Mouse (Mus musculus): ENCODE results near the gene Pias4.

Pias4 gene

DNA sequence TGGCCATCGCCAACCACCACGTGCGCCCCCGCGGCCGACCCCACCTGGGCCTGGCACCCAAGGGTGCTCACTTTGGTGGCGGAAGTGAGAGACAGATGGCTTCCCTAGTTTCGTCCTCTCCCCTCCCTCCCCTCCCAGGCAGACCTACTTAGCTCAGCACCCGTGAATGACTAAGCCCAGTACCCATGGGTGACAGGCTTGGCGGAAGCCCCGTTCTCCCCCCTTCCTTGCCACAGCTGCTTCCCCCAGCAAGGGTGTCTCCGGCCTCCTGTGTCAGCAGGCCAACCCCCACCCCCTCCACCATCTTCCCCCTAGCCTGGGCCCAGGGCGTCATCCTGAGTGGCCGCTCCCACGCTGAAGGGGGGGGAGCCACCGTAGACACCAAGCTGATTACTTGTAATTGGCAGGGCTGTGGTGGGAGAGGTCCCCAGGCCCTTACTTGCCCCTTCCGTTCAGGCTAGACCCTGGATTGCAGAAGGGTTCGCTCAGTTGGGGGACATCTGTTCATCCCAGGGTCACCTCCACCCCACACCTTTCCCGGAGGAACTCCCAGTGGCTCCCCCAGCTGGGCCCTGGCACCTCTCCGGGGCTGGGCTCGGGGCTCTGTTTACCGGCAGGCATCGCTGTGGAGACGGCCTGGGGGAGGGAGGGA is 29.5 kb downstream of the Pias4 start:
- DNase-seq, result peak; percentile 58

DNA sequence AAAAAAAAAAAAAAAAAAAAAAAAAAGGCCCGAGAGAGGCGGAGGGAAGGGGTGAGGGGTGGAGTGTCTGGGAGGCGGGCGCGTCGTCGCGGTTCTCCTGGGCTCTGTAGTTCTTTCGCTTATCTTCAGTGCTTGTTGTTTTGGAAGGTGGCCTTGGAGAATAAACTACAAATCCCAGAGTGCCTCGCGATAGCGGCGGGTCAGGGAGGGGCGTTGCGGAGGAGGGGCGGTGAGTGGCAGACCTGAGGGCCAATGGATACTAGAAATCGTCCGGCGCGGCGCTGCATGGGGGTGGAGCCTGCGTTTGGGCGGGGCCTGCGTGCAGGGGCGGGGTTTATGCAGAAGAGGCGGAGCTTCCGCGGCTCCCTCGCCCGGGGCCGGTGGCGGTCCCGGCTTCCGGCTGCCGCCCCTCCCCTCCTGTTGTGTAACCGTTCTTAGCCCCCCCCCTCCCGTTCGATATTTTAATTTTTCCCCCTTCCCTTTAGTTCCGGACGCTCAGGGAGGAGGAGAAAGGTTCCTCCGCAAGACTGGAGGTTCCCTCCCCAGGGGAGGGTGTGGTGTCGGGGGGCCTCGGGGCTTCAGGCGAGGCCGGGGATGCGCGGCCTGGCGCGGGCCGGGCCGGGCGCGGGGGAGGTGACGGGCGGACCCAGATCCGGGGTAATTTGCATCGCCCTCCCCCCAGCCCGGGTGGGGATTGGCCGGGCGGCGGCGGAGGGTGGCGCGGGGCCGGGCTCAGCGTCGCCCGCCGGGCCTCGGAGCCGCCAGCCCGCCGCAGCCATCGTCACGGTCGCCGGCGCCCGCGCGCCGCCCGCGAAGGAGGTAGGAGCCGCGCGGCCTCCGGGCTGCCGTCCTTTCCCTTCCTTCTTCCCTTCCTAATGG is 30.2 kb downstream of the Pias4 start:
- peak; percentile 97 for DNase-seq

DNA sequence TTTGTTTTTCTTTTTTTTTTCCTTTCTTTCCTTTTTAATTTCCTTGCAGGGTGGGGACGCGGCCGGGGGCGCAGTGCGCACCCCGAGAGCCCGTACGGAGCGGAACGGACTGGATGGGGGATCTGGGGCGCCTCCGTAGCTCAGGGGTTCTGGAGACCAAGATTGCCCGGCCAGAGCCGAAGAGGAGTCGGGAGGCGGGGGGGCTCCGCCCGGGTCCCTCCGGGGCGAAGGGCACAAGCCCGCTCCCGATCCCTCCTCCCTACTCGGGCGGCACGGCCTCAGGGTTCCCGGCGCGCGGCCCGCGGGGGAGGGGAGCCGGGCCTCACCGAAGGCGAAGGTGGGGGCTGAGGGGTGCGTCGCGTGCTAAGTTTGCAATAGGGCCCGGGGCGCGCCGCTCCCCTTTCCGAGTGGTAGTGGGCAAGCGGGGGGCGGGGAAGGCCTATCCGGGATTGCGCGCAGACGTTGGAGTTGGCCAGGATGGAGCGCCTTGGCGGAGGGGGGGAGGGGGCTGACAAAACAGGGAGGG is 31.0 kb downstream of the Pias4 start:
- no peak for DNase-seq

DNA sequence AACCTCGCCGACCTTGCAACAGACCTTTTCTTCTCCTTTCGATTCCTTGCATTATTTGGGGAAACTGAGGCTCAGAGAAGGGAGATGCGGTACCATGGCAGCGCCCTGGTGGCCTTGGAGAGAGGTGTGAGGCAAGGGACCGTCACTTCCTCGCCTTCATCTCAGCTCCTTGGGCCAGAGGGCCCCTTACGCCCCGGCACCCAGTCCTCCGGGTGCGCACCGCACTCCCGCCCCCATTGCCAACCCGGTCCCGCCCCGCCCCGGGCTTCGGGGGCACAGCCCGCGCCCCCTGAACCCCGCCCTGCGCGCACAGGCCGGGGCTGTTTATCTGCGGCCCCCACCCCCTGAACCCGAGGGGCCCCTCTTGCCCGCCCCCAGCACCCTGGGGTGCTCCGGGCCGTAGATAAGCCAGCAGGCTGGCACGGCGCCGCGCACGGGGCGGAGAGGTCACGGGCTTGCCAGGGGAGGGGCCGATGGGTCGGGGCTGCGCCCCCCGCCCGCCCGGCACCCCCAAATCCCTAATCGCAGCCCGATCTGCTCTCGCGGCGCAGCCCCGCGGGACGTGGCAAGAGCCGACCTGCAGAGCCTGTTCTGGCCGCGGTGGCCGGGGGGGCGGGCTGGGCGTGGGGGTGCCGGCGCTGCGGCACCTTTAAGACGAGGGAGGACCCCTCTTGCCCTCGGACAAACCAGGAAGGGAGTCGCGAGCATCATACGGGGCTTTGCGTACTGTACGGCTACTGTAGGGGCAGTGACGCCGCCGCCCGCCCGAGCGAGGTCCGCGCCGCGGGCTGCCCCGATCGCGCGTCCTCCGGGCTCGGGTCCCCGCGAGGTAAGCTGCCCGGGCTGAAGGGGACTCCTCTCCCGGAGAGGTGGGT is 31.7 kb downstream of the Pias4 start:
- peak; percentile 78 for DNase-seq

DNA sequence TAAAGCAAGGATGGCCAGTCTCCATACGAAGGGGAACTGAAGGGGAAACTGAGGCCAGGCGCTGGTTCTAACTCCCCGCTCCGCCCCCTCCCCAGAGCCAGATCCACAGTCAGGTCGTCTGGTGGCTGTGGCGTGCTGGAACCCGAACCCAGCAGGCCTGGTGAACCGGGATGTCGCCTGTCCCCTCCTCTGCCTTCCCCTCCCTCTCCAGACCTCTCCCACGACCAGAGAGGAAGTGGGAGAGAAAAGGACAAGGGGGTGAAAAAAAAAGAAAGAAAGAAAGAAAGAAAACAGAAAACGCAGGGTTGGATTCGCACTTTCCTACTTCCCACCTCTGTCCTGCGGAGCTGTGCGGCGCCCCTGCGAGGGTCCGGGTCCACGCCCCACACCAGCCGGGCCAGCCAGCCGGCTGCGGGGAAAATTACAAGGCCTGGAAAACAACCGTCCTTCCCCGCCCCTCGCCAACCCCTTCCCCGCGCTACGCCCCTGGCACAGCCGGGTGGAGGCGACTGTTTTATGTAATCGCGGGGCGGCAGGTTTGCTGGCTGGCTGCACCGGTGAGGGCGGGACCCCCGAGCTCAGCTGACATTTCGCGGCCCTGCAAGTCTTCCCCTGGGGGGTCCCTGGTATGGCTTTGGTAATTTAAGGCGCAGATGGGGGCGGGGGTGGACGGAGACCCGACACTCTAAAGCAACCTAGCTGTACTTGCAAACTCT is 32.6 kb downstream of the Pias4 start, which contains the start of gene Zbtb7a:
Gene Zbtb7a, plus strand, starts transcription at position 255 of the 716 bp plus-strand sequence.
- DNase-seq, result peak; percentile 61

DNA sequence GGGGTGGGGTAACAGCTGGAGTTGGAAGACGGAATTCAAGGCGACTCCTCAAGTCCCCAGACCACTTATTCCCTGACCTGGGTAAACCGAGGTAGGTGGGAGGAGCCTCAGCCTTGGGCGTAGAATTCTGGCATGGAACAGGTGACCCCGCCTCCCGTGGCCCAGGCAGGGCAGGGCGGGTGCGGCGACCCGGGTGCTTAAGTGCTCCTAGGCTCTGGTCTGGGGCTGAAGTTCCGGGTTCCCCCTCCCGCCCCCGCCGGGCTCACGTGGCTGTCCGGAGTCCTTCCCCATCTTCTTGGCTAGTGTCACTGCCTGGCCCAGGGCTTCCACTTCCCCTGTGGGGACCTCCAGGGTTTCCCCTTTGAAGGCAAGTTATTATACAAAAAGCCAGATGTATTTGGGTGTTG is 33.5 kb downstream of the Pias4 start:
- no peak for DNase-seq

DNA sequence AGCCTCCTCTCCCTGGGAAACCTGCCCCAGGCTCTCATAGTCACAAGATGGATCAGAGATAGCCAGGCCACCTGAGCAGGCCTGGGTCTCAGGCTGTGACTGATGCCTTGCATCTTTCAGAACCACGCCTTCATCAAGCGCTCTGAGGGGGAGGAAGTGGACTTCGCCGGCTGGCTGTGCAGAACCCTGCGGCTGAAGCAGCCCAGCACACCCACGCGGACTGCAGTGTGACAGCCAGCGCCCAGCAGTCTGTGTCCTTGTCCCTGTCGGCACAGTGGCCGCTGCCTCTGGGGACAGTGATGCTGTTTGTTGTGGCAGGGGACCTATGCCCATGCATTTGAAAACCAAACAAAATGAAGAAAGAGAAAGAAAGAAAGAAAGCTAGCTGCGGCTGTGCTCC is 44.2 kb downstream of the Pias4 start:
- no peak for DNase-seq

DNA sequence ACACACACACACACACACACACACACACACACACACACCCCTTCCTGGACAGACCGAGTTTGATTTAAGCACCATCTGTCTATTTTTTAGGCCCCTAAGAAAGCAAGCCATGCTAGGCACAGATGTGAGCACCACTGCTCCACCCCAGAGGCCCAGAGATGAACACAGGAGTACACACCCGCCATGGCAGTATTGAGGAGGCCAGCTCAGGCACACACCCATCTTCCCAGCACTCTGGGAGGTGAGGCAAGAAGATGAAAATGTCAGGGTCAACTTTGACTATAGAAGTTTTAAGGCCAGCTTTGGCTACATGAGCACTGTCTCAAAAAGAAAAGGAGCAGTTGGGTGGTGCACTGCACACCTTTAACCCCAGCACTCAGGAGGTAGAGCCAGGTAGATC is 44.8 kb downstream of the Pias4 start:
- DNase-seq, result no peak

DNA sequence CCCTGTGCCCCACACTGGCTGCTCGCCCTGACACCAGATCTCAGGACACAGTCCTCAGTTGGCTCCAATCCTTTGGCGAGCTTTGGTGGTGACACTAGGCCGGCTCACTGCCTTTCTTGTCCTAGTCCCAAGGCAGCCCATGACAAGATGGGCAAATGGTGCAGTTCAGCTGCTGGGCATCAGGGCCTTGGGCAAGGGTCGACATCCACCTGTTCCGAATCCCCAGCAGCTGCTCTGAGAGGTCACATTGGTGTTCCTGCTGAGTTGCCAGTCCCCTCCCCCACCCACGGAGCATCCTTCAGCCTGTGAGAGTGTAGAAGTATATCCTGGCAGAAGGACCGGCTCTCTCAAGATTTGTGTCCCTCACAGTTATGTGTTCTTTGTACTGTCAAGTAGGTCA is 47.1 kb downstream of the Pias4 start:
- no peak for DNase-seq

DNA sequence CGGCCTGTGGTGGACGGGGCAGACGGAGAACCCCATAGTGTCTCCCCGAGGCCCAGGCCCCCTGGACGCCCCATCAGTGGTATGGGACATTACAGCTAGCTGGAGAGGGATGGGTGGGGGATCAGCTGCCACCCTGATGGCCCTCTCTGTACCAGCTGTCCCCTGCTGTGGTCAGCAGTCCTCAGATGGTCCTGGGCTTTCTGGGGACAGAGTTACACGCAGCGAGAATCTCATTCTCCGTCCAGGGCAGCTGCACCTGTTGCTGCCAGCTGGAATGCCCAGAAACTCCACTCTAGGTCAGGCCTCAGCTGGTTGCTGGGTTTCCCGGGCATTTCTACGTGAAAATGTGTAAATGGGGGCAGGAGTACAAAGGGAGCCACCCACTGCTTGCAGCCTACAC is 48.1 kb downstream of the Pias4 start:
- DNase-seq, result no peak

DNA sequence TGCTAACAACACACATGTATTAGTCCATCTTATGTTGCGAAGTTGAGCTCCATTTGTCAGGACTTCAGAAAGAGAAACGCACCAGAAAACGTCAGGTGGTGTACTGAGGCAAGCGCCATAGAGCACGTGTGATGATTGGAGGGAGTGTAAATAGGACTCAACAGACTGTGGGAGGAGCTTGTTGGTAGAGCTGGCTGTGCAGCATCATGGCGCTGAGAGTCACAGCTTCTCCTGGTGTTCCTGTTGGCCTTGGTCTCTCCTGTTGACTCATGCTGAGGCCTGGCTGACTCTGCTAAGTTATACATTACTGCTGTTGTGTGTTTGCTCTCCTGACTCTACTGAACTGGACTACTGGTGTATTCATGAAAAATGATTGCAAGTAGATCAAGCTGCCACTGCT is 54.8 kb downstream of the Pias4 start:
- no peak for DNase-seq

DNA sequence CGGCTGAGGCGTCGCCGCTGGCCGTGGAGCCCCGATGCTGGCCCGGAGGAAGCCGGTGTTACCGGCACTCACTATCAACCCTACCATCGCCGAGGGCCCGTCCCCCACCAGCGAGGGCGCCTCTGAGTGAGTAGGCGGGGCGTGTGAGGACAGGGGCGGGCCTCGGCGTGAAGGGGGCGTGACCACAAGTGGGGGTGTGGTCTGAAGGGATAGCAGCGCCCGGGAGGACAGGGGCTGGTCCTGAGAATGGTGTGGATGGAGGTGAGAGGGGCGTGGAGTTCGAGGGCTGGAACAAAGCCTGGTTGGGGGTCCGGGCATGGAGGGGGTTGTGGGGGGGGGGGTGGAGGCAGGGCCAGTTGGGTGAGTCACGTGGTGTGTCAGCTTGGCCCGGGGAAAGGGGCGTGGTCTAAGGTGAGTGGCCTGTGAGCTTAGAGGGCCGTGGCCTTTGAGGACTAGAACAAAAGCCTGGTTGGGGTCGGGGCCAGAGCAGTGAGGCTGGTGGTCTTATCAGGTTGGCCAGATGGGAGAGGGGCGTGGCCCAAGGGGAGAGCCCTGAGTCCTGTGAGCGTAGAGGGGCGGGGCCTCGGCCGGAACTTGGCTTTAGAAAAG is 61.5 kb downstream of the Pias4 start:
- DNase-seq, result peak; percentile 95

DNA sequence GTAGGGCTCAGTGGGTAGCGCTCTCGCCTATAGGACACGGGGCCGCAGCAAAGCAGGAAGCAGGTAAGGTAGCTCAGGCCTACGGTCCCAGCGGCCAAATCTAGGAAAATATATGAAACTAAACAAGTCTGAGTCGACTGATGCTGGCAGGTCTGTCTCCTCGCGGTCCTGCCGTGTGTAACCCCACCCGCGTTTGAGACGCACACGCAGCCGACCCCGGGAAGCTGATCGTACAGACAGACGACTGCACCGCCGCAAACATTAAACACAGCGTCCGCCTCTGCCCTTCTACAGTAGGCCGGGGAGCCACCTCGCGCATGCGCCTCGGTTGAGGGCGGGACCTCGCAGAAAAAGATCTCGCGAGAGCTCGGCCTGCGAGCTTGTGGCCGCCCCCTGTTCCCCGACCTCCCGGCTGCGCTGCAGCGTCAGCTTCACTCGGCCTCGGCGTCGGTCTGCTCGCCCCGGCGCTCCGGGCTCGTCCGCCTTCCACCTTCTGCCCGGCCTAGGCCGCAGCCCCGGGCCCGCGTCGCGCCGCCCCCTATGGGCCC is 62.1 kb downstream of the Pias4 start, which contains the start of gene Map2k2:
Gene Map2k2, plus strand, starts transcription at position 351 of the 548 bp plus-strand sequence.
- peak; percentile 98 for DNase-seq
